Mouse (Mus musculus): ENCODE measurements around the gene Ndufaf7. TPM values are rescaled to one million over a fixed set of nuclear protein-coding genes. Genes with fewer than 3 reads are reported as not detected.

Gene Ndufaf7
- total RNA-seq, 2 experiments from 2014 or later, result 54.7 to 64.7 TPM

- no peak for ATAC-seq (ENCODE audit: poor library complexity, severe bottlenecking)
Measured at GRCm38 (mm10) chr17:78959473-78959872, 22.5 kb downstream of the Ndufaf7 start.

GRCm38 (mm10) chr17:78964387-78964786 lies 27.5 kb downstream of the Ndufaf7 start:
- no peak for ATAC-seq (ENCODE audit: poor library complexity, severe bottlenecking)

GRCm38 (mm10) chr17:78966092-78966883 lies 29.4 kb downstream of the Ndufaf7 start:
- peak; percentile 92 for ATAC-seq (ENCODE audit: poor library complexity, severe bottlenecking)

GRCm38 (mm10) chr17:78968500-78968899 lies 31.6 kb downstream of the Ndufaf7 start:
- ATAC-seq (ENCODE audit: poor library complexity, severe bottlenecking), result no peak

- ATAC-seq (ENCODE audit: poor library complexity, severe bottlenecking), result no peak
Measured at GRCm38 (mm10) chr17:78983166-78983565, 46.2 kb downstream of the Ndufaf7 start.

GRCm38 (mm10) chr17:78983736-78984135 lies 46.8 kb downstream of the Ndufaf7 start:
- no peak for ATAC-seq (ENCODE audit: poor library complexity, severe bottlenecking)

- ATAC-seq (ENCODE audit: poor library complexity, severe bottlenecking), result peak; percentile 60
Measured at GRCm38 (mm10) chr17:78989015-78989414, 52.1 kb downstream of the Ndufaf7 start.

GRCm38 (mm10) chr17:78991549-78991948 lies 54.6 kb downstream of the Ndufaf7 start:
- ATAC-seq (ENCODE audit: poor library complexity, severe bottlenecking), result no peak

GRCm38 (mm10) chr17:78992303-78993027 lies 55.5 kb downstream of the Ndufaf7 start:
- ATAC-seq (ENCODE audit: poor library complexity, severe bottlenecking), result no peak

GRCm38 (mm10) chr17:78993670-78994069 lies 56.7 kb downstream of the Ndufaf7 start:
- ATAC-seq (ENCODE audit: poor library complexity, severe bottlenecking), result no peak

- no peak for ATAC-seq (ENCODE audit: poor library complexity, severe bottlenecking)
Measured at GRCm38 (mm10) chr17:78994382-78994781, 57.4 kb downstream of the Ndufaf7 start.

GRCm38 (mm10) chr17:78994931-78995820 lies 58.2 kb downstream of the Ndufaf7 start:
- ATAC-seq (ENCODE audit: poor library complexity, severe bottlenecking), result peak; percentile 27; the same call in 1 of the 2 replicates

Other genes with a start within 250 kb of the Ndufaf7 start
- 26.5 and 33.7 TPM in 2 replicates for gene Strn, start 199.9 kb upstream of the Ndufaf7 start, total RNA-seq (2015)
- gene Strn, start 199.9 kb upstream of the Ndufaf7 start, total RNA-seq (2017), result 45.5 and 58.7 TPM in 2 replicates
- gene Heatr5b, start 101.8 kb upstream of the Ndufaf7 start, total RNA-seq (2015), result 25.1 and 27.1 TPM in 2 replicates
- 21.1 and 24.6 TPM in 2 replicates for gene Heatr5b, start 101.8 kb upstream of the Ndufaf7 start, total RNA-seq (2017)
- 18.4 and 31.5 TPM in 2 replicates for gene Gpatch11, start 101.6 kb upstream of the Ndufaf7 start, total RNA-seq (2015)
- gene Gpatch11, start 101.6 kb upstream of the Ndufaf7 start, total RNA-seq (2017), result 42.8 and 64.4 TPM in 2 replicates
- 22.9 and 27.2 TPM in 2 replicates for gene Eif2ak2, start 54.6 kb upstream of the Ndufaf7 start, total RNA-seq (2015)
- gene Eif2ak2, start 54.6 kb upstream of the Ndufaf7 start, total RNA-seq (2017), result 48.4 and 58.0 TPM in 2 replicates
- gene Sult6b1, start 30.1 kb upstream of the Ndufaf7 start, total RNA-seq (2015), result not detected in 2 replicates
- 1.4 TPM in 1 of 2 replicates, not detected in the other for gene Sult6b1, start 30.1 kb upstream of the Ndufaf7 start, total RNA-seq (2017)
- gene Cebpzos, start 20.6 kb upstream of the Ndufaf7 start, total RNA-seq (2015), result 28.2 and 36.8 TPM in 2 replicates
- gene Cebpzos, start 20.6 kb upstream of the Ndufaf7 start, total RNA-seq (2017), result 36.5 and 56.0 TPM in 2 replicates
- 32.9 and 40.2 TPM in 2 replicates for gene Cebpz, start 70 bp upstream of the Ndufaf7 start, total RNA-seq (2015)
- 101 and 115 TPM in 2 replicates for gene Cebpz, start 70 bp upstream of the Ndufaf7 start, total RNA-seq (2017)
- 75.6 and 77.9 TPM in 2 replicates for gene Prkd3, start 83.7 kb downstream of the Ndufaf7 start, total RNA-seq (2015)
- gene Prkd3, start 83.7 kb downstream of the Ndufaf7 start, total RNA-seq (2017), result 79.1 and 83.0 TPM in 2 replicates
- 21.0 and 23.9 TPM in 2 replicates for gene Qpct, start 114.8 kb downstream of the Ndufaf7 start, total RNA-seq (2015)
- gene Qpct, start 114.8 kb downstream of the Ndufaf7 start, total RNA-seq (2017), result 20.0 and 21.0 TPM in 2 replicates